Mouse (Mus musculus) G1E (cell line): ENCODE results near the gene Nr1h5. TPM values are rescaled to one million over a fixed set of nuclear protein-coding genes. Genes with fewer than 3 reads are reported as not detected.

Experiments used
- ATAC-seq: 2 replicates; pipeline ENCODE4 v1.8.0; 2016; ENCODE audit warnings: mild to moderate bottlenecking; ENCODE audit not compliant: insufficient number of reproducible peaks, poor library complexity, low FRiP score, severe bottlenecking; ENCODE audit errors: extremely low read depth
- DNase-seq: peaks from one replicate; pipeline ENCODE4 v3.0.0; 2012; ENCODE audit warnings: low spot score
- H3K27me3 ChIP-seq: 2 replicates; pipeline ENCODE4 v1.6.1; 2012; ENCODE audit warnings: mild to moderate bottlenecking, low read length, inconsistent platforms; ENCODE audit not compliant: insufficient read depth
- H3K36me3 ChIP-seq: replicated peaks from 2 replicates; pipeline ENCODE3; 2012; ENCODE audit warnings: mild to moderate bottlenecking, inconsistent platforms
- H3K4me1 ChIP-seq: 2 replicates; pipeline ENCODE4 v1.6.1; 2012; ENCODE audit warnings: low read depth, low read length, inconsistent platforms, mixed read lengths; ENCODE audit not compliant: insufficient read depth
- H3K4me3 ChIP-seq: 2 replicates; pipeline ENCODE4 v1.5.1; 2012; ENCODE audit warnings: low read depth, mild to moderate bottlenecking, inconsistent platforms, low read length, moderate library complexity, mixed read lengths
- H3K9me3 ChIP-seq: replicated peaks from 2 replicates; pipeline ENCODE4 v1.6.1; 2012; ENCODE audit warnings: inconsistent platforms
- CTCF ChIP-seq: IDR thresholded peaks from 2 replicates; pipeline ENCODE4 v1.5.1; 2012; ENCODE audit warnings: low read depth, low read length, inconsistent platforms, mixed read lengths
- GATA1 ChIP-seq: IDR thresholded peaks from 2 replicates; pipeline ENCODE4 v1.6.1; 2012; ENCODE audit warnings: borderline replicate concordance, low read length, inconsistent platforms, mixed read lengths
- GATA2 ChIP-seq: IDR thresholded peaks from 2 replicates; pipeline ENCODE4 v1.6.1; 2012; ENCODE audit warnings: low read depth, low read length, inconsistent platforms, borderline replicate concordance
- POLR2AphosphoS5 ChIP-seq: IDR thresholded peaks from 2 replicates; pipeline ENCODE4 v1.6.1; 2012; ENCODE audit warnings: low read depth, low read length, inconsistent platforms; ENCODE audit not compliant: insufficient replicate concordance
- TAL1 ChIP-seq: conservative IDR thresholded peaks from 2 replicates; pipeline ENCODE4 v1.6.1; 2012; ENCODE audit warnings: low read depth, low read length, inconsistent platforms, mixed read lengths
- polyA plus RNA-seq: library from polyadenylated mRNA; stranded (reverse); fragments of >175 nt; gene quantifications from 2 replicates; pipeline ENCODE4 v1.2.3, GENCODE M21; 2012
- total RNA-seq, 2 experiments: library from RNA; stranded (forward) in 1 of 2; stranded (reverse) in 1 of 2; fragments of 200-1000 nt in 1 of 2; fragments of >200 nt in 1 of 2; fragmentation: Nextera tagmentation in 1 of 2; gene quantifications; 2 replicates each; pipeline ENCODE4 v1.2.3; 2014 to 2017

Nr1h5 gene
- total and polyA plus RNA-seq, 3 experiments = not detected

- H3K9me3 ChIP-seq = no peaks in the 10 kb centered on the region
- no peak overlapping the region for H3K4me3 ChIP-seq
- H3K4me1 ChIP-seq = peaks cover 8% of the 10 kb centered on the region
- TF ChIP-seq TAL1 = no peak
- no peak for TF ChIP-seq POLR2AphosphoS5
- TF ChIP-seq GATA1 = no peak
- no peak for TF ChIP-seq GATA2
- no peak for TF ChIP-seq CTCF
- no peak for DNase-seq
- no peaks in the 10 kb centered on the region for H3K36me3 ChIP-seq
- H3K27me3 ChIP-seq = peaks cover 17% of the 10 kb centered on the region
- ATAC-seq = no peak
These were observed 27.1 kb upstream of the Nr1h5 start for GRCm38 (mm10) chr3:102991041-102991440.

GRCm38 (mm10) chr3:102980349-102980736 is 16.4 kb upstream of the Nr1h5 start:
- Histone ChIP-seq H3K4me3 (no peak overlapping the region), H3K36me3 (no peaks in the 10 kb centered on the region), H3K27me3 (peaks cover under 1% of the 10 kb centered on the region; the same call in 1 of the 2 replicates), H3K9me3 (no peaks in the 10 kb centered on the region), H3K4me1 (no peaks in the 10 kb centered on the region)
- no peak for TF ChIP-seq CTCF
- no peak for TF ChIP-seq GATA1
- ATAC-seq (no peak), DNase-seq (no peak)

GRCm38 (mm10) chr3:102979550-102980348 is 15.8 kb upstream of the Nr1h5 start:
- DNase-seq (no peak), ATAC-seq (no peak)
- TF ChIP-seq GATA1 (no peak), CTCF (no peak)
- H3K9me3 ChIP-seq = no peaks in the 10 kb centered on the region
- peaks cover 5% of the 10 kb centered on the region for H3K27me3 ChIP-seq
- no peaks in the 10 kb centered on the region for H3K4me1 ChIP-seq
- H3K36me3 ChIP-seq = no peaks in the 10 kb centered on the region
- H3K4me3 ChIP-seq = no peak overlapping the region

GRCm38 (mm10) chr3:102976906-102977305 is 13.0 kb upstream of the Nr1h5 start:
- Histone ChIP-seq H3K27me3 (peaks cover 6% of the 10 kb centered on the region), H3K4me1 (no peaks in the 10 kb centered on the region), H3K36me3 (no peaks in the 10 kb centered on the region), H3K4me3 (no peak overlapping the region), H3K9me3 (no peaks in the 10 kb centered on the region)
- ATAC-seq (no peak), DNase-seq (no peak)
- TF ChIP-seq GATA1 (no peak), TAL1 (no peak), POLR2AphosphoS5 (no peak), GATA2 (no peak), CTCF (no peak)

GRCm38 (mm10) chr3:102970508-102970907 is 6.6 kb upstream of the Nr1h5 start:
- Histone ChIP-seq H3K4me3 (no peak overlapping the region), H3K4me1 (no peaks in the 10 kb centered on the region), H3K9me3 (no peaks in the 10 kb centered on the region), H3K36me3 (no peaks in the 10 kb centered on the region), H3K27me3 (peaks cover 9% of the 10 kb centered on the region)
- ATAC-seq (no peak), DNase-seq (no peak)
- TF ChIP-seq TAL1 (no peak), CTCF (no peak), GATA2 (no peak), POLR2AphosphoS5 (no peak), GATA1 (no peak)

GRCm38 (mm10) chr3:102970067-102970466 is 6.1 kb upstream of the Nr1h5 start:
- Histone ChIP-seq H3K36me3 (no peaks in the 10 kb centered on the region), H3K27me3 (peaks cover 6% of the 10 kb centered on the region), H3K4me3 (no peak overlapping the region), H3K9me3 (no peaks in the 10 kb centered on the region), H3K4me1 (no peaks in the 10 kb centered on the region)
- no peak for DNase-seq
- ATAC-seq = no peak
- TF ChIP-seq CTCF (no peak), GATA2 (no peak), POLR2AphosphoS5 (no peak)
